Mouse (Mus musculus) embryo, embryonic 10.5 days (tissue): ENCODE measurements around the gene Fam189a1.

Experiments
- DNase-seq: peaks from one replicate; pipeline ENCODE4 v3.0.0-alpha.2; 2015; ENCODE audit warnings: low spot score

Gene Fam189a1

GRCm38 (mm10) chr7:64821081-64821480, 335.3 kb downstream of the Fam189a1 start:
- no peak for DNase-seq

- no peak for DNase-seq
Measured at GRCm38 (mm10) chr7:64819683-64820082, 336.7 kb downstream of the Fam189a1 start.

- DNase-seq: peak; percentile 62
Measured at GRCm38 (mm10) chr7:64808876-64809275, 347.5 kb downstream of the Fam189a1 start.

GRCm38 (mm10) chr7:64805100-64805499, 351.3 kb downstream of the Fam189a1 start:
- no peak for DNase-seq

- no peak for DNase-seq
Measured at GRCm38 (mm10) chr7:64795554-64795953, 360.8 kb downstream of the Fam189a1 start.

- DNase-seq: no peak
Measured at GRCm38 (mm10) chr7:64792031-64792430, 364.3 kb downstream of the Fam189a1 start.

GRCm38 (mm10) chr7:64791145-64791544, 365.2 kb downstream of the Fam189a1 start:
- DNase-seq: no peak

GRCm38 (mm10) chr7:64785040-64785439, 371.3 kb downstream of the Fam189a1 start:
- DNase-seq: no peak

GRCm38 (mm10) chr7:64779501-64779900, 376.9 kb downstream of the Fam189a1 start:
- no peak for DNase-seq

- DNase-seq: no peak
Measured at GRCm38 (mm10) chr7:64776708-64777489, 379.5 kb downstream of the Fam189a1 start.

- DNase-seq: peak; percentile 33
Measured at GRCm38 (mm10) chr7:64773465-64773864, 382.9 kb downstream of the Fam189a1 start.

GRCm38 (mm10) chr7:64770779-64771390, 385.5 kb downstream of the Fam189a1 start:
- DNase-seq: peak; percentile 38

GRCm38 (mm10) chr7:64769768-64770167, 386.6 kb downstream of the Fam189a1 start:
- DNase-seq: no peak

GRCm38 (mm10) chr7:64765595-64765994, 390.8 kb downstream of the Fam189a1 start:
- no peak for DNase-seq

GRCm38 (mm10) chr7:64755141-64755540, 401.2 kb downstream of the Fam189a1 start:
- no peak for DNase-seq

GRCm38 (mm10) chr7:64754161-64754560, 402.2 kb downstream of the Fam189a1 start:
- no peak for DNase-seq

GRCm38 (mm10) chr7:64753678-64754077, 402.7 kb downstream of the Fam189a1 start:
- DNase-seq: no peak

- DNase-seq: no peak
Measured at GRCm38 (mm10) chr7:64752133-64752532, 404.2 kb downstream of the Fam189a1 start.

GRCm38 (mm10) chr7:64751465-64751864, 404.9 kb downstream of the Fam189a1 start:
- peak; percentile 86 for DNase-seq

- no peak for DNase-seq
Measured at GRCm38 (mm10) chr7:64743610-64744009, 412.8 kb downstream of the Fam189a1 start.

- peak; percentile 94 for DNase-seq
Measured at GRCm38 (mm10) chr7:64741333-64742307, 414.8 kb downstream of the Fam189a1 start.

- DNase-seq: peak; percentile 80
Measured at GRCm38 (mm10) chr7:64739131-64739530, 417.2 kb downstream of the Fam189a1 start.
